Mouse (Mus musculus): ENCODE measurements around the gene Ap4e1. TPM values are rescaled to one million over a fixed set of nuclear protein-coding genes. Genes with fewer than 3 reads are reported as not detected.

Gene Ap4e1
- total RNA-seq (2021) = 10 to 100 TPM; 11.9 to 12.4 TPM
- long read RNA-seq, experiment 1, partial matches to known transcripts = 1 of 3 reads
- long read RNA-seq, experiment 1, other reads (novel, unspliced or antisense) = 2 of 3 reads
- long read RNA-seq, experiment 2, partial matches to known transcripts = 0 of 2 reads
- long read RNA-seq, experiment 2, other reads (novel, unspliced or antisense) = 2 of 2 reads

DNA sequence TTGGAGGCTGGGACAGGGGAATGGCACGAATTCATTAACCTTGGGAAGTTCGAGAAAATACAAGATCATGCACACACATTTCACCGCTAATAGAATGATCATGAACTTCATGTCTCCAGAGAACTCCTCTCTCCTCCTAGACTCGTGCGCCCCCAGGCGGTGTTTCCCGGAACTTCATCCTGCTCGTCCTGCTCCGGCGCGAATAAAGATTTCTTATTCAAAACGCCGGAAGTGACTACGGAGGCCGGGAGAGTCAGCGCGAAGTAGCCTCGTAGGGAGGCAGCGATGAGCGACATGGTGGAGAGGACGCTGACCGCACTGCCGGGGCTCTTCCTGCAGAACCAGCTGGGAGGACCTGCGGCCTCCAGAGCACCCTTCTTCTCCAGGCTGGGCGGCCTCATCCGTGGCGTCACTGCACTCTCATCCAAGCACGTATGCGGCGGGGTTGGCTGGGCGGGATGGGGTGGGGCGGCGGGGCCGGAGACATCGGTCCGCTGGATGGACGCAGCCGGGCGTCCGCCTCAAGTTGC is at the start of gene Ap4e1:
TSS of gene Ap4e1 (plus strand) at position 249 of the 530 bp plus-strand sequence.
- intact Hi-C loops (cut with DNase I) = loop anchor here (5.0 to 10.0 kb wide), 2 partner anchors 131 to 174 kb away; partner anchors contain the start of gene Trpm7

DNA sequence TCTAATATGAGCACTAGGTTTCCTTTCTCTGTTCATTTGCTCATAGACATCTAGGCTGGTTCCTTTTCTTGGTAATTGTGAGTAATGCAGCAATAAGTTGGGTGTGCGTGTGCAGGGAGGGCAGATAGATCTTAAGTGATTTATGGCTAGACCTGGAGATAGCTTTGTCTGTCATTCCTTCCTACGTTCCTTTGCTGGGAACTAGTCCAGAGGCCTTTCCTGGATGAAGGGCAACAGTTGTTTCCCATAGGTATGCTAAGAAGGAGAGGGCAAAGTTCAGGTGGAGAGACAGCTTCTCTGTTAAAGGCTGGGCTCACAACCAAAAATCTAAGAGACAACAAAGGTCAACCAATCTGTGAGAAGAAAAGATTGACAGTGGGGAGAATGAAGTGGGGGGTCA is 46.8 kb upstream of the Ap4e1 start:
- intact Hi-C loops (cut with DNase I) = no loop called here
- no peak for DNase-seq (ENCODE audit: low spot score in 2 of 2)

More for the DNA sequence above, at the start of gene Ap4e1:
- peak; percentile 91 to 97 for DNase-seq (ENCODE audit: low spot score in 2 of 2)

DNA sequence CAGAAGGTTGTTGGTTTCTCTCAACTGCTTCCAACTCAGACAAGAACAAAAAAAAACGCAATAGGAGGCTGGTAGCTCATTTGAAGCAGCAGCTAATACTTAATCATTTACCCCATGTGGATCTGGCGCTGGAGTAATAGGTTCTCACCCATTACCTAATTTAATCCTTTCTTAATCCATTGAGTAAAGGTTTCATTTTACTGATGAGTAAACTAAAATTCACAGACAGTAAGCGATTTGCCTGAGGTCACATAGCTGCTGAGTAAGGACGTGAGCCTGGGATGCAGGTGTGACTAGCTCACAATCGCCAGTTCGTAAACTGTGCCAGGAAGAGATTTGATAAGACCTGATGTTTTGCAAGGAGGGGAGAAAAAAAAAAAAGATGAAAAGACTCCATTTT is 31.1 kb upstream of the Ap4e1 start:
- DNase-seq (ENCODE audit: low spot score in 2 of 2) = no peak
- intact Hi-C loops (cut with DNase I) = no loop called here

DNA sequence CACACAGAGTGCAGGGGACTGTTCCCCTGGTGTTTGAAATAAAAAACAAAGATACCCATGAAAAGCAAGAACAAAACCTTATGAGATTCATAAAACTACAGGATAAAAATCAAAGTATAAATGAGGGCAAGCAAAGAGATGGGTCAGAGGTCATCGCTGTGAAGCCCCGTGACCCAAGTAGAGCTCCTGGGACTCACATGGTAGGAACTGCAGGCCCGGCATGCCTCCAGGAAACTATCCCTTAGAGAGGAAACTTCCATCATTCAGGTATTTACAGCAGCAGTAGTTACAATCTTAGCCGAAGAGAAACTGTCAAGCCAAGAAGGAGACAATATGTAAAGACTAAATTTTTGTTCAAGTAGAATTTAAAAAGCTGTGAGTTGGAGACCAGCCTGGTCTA is 25.3 kb upstream of the Ap4e1 start:
- DNase-seq (ENCODE audit: low spot score in 2 of 2) = no peak

DNA sequence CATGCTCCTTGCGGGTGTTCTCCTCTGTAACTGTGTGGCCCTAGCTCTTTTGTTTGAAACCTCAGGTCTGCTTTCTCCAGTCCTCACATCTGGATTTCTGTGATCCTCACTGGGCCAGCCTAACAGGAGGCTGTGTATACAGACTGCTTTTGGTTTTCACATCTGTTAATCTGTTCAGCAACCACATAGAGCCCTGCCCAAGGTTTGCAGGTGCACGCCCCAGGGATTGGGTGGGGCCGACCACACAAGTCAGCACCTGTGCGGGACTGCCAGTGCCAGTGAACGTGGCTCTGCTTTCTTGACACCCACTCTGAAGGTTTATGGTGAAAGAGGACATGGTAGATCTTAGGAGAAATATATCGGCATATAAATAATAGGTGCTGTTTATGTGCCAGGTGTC is 18.6 kb upstream of the Ap4e1 start:
- no peak for DNase-seq (ENCODE audit: low spot score in 2 of 2)
- intact Hi-C loops (cut with DNase I) = no loop called here

More for the DNA sequence above, 25.3 kb upstream of the Ap4e1 start:
- intact Hi-C loops (cut with DNase I) = no loop called here

DNA sequence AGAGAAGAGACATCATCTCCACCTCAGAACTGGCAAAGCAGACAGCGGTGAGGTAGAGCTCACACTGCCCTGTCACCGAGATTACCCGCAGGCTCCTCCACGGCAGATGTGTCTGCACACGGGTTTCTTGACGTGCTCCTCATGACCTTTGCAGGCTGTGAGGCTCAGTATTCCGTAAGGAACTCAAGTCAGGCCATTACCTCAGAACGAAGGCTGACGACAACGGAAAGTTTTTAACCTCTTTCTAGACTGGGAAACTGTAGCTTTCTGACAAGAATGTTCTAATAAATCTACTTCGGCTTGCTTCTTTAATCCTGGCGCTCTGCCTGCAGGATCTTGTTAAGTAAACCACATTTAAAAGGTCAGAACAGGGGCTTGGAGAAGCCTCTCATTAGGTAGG is 15.8 kb upstream of the Ap4e1 start:
- intact Hi-C loops (cut with DNase I) = no loop called here
- no peak for DNase-seq (ENCODE audit: low spot score in 2 of 2)

DNA sequence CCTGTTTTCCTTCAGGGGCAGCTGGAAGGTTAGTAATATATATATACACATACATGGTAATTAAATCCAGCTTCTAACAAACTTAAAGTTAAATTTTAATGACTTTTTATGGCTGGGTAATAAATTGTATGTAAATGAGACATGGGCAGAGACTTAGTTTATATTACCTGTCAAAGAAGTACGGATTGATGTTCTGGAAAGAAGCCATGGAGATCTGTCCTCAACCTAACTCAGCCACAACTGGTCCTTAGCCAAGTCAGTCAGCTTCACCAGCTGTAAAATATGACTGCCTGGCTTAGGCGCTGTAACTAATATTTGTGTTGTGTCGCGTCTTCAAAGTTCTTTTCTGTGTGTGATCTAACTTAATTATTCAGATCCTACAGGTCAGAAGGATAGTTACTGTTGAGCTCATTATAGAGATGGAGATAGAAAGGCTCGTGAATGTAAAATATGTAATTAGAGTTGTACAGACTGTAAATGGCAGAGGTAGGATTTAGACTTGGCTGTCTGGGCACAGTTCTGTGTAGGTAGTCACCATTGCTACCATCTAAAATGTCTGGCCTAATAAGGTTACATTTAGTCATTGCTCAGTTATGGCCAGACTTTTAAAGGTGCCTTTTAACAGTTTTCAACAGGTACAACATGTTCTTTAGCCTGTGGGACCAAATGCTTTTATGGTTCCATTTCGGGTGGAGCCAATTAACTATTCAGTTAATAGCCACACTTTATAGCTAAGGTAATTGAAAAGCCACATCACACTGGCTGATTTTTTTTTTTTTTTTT is 13.9 kb upstream of the Ap4e1 start:
- intact Hi-C loops (cut with DNase I) = no loop called here
- DNase-seq (ENCODE audit: low spot score in 2 of 2) = no peak

DNA sequence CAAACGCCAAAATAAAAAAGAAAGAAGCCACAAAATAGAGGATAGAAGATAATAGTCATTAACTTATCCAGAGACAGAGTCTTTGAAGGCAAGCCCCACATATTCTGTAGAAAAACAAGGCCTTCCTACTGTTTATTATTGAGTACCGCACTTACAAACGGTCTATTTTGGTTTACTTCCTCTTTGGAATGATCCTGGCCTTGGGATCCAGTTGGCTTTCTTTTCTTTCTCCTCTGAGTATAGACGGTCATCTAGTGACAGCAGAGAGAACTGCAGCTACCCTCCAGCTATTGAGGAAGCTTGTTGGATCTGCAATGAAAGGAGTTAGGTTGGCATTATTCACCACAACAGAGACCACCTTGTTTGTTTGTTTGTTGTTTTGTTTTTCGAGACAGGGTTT is 11.8 kb upstream of the Ap4e1 start:
- intact Hi-C loops (cut with DNase I) = loop anchor here (2.0 kb wide), 1 partner anchor 64 kb away; the partner anchor contains the start of gene Sppl2a
- DNase-seq (ENCODE audit: low spot score in 2 of 2) = peak; percentile 65 to 70

DNA sequence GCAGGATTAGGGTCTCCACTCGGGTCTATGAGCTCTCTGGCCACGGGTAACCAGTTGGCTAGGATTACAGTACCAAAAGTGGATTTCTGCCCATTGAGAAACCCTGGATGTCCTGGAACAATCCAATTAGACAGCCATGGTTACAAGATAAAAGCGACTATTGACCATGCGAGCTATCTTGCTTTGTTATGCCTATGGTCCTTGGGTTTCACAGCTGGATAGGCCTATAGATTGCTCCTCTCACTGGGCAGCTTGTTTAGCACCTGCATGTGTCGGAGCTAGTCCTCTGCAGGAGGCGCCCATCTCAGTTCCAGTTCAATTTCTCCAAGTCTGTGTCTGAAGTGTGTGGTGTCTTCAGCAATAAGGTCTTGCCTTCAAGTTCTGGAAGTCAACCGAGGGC is 10.3 kb upstream of the Ap4e1 start:
- intact Hi-C loops (cut with DNase I) = no loop called here
- no peak for DNase-seq (ENCODE audit: low spot score in 2 of 2)

DNA sequence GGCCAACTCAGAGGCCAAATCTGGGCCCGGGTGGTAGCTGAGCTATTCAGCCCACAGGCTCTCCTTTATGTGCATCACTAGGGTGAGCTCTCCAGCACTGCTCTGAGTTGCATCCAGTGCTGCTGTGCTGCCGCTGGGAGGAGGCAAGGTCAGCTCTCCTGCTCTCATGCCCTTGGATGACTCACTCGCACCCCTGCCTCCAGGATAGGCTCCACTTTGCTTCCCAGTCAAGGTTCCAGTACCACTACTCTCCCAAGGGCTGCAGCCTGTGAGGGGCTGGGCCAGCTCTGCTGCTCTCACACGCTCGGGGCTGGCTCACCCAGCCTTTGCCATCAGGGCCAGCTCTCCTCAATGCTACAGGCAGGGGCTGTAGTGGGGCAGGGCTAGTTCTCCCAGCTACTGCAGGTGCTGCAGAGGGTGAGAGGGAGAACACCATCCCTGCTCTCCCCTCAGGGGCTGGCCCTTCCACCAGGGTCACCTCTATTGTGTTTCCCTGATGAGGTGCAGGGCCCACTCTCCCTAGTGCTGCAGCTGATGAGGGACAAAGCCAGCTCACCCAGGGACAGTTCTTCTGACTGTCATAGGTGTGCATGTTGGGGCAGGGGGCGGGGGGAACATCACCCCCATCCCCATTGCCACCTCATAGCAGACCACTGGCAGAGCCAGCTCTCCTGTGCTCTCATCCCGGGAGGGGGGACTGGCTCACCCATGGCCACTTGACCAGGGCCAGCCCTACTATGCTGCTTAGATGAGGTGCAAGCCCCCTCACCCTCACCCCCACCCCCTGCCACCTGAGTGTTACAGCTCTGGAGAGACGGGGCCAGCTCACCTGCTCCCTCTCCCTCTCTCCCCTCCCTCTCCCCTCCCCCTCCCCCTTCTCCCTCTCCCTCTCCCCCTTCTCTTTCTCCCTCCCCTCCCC is 7.9 kb upstream of the Ap4e1 start:
- intact Hi-C loops (cut with DNase I) = loop anchor here (10.0 kb wide), 1 partner anchor 166 kb away; no protein-coding TSS in a partner anchor
- DNase-seq (ENCODE audit: low spot score in 2 of 2) = no peak

DNA sequence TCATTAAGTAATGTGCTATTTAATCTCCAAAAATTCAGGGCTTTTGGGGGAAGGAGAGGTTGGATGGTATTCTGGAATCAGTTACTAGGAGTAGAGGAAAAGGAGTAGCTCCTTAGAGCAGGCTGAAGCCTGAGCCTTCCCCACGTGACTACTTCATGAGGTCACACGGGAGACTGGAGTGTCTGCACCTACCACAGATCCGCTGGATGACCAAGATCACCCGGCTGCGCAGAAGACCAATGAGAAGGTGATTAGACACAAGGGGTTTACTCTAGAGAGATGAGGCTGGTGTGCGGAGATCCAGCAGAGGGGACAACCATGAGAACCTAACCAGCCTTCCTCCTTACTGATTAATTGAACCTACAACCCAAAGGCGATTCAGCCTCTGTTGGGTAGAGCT is 4.5 kb upstream of the Ap4e1 start:
- DNase-seq (ENCODE audit: low spot score in 2 of 2) = no peak
- intact Hi-C loops (cut with DNase I) = loop anchor here (10.0 kb wide), 1 partner anchor 169 kb away; no protein-coding TSS in a partner anchor

DNA sequence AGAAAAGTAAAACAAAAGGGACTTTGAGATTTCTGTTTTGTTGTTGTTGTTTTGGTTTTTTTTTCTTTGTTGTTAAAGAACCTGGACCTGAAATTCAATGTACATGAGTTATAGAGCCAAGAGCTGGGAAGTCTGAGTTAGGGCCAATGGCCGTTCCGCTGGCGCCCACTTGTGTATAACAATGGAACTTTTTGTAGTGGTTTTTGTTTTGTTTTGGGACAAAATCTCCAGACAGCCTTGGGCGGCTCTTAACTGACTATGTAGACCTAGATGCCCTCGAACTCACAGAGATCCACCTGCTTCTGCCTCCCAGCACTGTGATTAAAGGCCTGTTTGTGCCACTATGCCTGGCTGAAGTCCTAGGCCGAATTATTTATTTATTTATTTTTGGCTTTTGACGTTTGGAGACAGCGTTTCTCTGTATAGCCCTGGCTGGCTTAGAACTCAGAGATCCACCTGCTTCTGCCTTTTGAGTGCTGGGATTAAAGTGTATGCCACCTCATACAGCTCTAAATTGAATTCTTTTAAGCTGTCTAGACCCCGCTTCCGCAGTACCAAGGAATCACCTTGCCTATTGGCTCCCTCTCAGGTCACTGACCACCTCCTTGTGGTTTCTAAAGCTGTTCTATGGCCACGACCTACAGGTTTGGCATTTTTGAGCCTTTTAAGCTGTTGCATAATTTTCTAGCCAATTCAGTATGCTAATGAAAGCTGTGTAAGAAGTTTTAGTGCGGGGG is 1.7 kb upstream of the Ap4e1 start:
- intact Hi-C loops (cut with DNase I) = loop anchor here (5.0 to 10.0 kb wide), 2 partner anchors 130 to 172 kb away; partner anchors contain the start of gene Trpm7
- peak; percentile 36 to 46 for DNase-seq (ENCODE audit: low spot score in 2 of 2)

DNA sequence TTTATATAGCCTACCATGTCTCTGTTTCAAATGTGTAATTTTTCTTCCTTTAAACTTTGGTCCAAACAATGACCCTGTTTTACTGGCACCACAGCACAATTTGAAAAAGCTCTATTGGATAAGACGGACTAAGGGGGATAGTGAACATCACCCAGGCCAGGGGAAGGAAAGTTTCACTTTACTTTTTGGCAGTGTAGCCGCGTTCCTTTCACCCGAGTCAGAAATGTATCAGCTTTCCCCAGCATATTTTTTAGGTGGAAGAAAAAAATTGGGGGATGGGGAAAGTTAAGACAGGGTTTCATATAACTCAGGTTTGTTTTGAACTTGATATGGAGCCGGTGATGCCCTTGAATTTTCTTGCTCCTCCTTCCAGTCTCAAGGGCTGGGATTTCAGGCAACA is 1.0 kb upstream of the Ap4e1 start:
- intact Hi-C loops (cut with DNase I) = loop anchor here (5.0 to 10.0 kb wide), 2 partner anchors 130 to 173 kb away; partner anchors contain the start of gene Trpm7
- no peak for DNase-seq (ENCODE audit: low spot score in 2 of 2)

DNA sequence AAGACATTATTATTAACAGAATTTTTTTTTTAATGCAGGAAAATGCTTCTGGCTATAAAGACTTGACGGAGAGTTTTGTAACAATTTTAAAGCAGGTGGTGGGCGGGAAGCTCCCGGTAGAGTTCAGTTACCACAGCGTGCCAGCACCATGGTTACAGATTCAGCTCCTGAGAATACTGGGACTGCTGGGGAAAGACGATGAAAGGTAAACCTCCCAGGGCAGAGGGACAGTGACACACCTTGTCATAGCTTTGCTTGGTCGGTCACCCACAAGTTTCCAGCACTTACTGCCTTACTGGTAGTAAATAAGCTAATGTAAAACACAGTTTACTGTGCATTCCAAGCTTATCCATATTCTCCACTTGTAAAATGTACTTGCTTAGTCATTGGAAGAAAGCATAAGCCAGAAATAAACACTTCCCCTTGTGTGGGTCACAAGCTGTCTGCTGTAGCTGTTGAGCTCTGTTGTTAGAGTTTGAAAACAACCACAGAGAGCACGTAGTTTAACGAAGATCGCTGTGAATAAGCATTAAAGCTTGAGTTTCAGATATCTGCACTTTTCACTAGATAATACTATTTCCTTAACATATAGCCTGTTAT is 26.6 kb downstream of the Ap4e1 start:
- intact Hi-C loops (cut with DNase I) = no loop called here
- DNase-seq (ENCODE audit: low spot score in 2 of 2) = peak; percentile 65 to 68

DNA sequence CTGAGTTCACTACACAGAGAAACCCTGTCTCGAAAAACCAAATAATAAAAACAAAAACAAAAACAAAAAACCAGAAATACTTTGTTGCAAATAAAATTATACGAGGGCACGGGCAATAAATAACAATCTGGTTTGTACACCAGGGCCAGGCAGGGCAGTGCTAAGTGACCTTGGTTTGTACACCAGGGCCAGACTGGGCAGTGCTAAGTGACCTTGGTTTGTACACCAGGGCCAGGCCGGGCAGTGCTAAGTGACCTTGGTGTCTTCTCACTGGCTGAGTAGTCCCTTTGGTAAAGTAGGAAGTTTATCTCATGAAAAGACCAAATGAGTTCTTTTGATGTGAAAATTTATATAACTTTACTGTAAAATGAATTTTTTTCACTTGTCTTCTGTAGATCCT is 28.8 kb downstream of the Ap4e1 start:
- intact Hi-C loops (cut with DNase I) = no loop called here
- DNase-seq (ENCODE audit: low spot score in 2 of 2) = no peak

DNA sequence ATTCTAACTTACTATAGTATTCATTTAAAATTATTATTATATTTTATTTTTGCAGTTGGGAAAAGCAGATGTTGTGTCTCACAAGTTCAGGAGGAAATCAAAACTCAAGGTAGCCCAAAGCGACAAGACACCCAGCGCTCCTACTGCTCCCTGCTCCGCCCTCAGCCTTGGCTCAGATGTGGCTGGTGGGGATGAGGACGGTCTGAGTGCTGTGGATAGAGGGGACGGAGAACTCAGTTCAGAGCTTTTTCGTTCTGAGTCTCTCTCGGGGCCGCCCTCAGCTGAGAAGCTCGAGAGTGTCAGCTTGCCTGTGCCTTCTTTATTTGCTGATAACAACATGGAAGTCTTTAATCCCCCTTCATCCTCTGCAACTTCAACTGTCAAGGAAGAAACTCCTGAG is 53.0 kb downstream of the Ap4e1 start:
- intact Hi-C loops (cut with DNase I) = no loop called here

DNA sequence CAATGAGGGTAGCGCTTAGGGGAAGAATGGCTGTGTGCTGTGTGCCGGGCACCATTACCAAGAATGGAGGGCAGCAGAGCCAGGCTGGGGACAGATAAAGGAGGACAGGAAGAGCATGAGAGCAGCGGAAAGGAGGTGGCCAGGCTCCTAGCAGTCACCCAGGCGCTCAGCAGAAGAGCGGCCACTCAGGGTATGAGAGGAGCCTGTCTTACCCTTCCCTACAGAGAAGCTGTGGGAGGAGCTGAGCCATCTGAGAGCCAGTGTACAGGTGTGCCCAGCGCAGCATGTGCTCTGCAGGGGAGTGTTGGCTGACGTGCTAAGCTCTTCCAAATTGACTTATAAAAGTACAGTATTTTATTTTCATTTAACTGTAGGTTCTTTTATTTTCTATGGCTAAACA is 60.3 kb downstream of the Ap4e1 start:
- intact Hi-C loops (cut with DNase I) = no loop called here
- DNase-seq (ENCODE audit: low spot score in 2 of 2) = no peak

More for the DNA sequence above, 53.0 kb downstream of the Ap4e1 start:
- no peak for DNase-seq (ENCODE audit: low spot score in 2 of 2)

DNA sequence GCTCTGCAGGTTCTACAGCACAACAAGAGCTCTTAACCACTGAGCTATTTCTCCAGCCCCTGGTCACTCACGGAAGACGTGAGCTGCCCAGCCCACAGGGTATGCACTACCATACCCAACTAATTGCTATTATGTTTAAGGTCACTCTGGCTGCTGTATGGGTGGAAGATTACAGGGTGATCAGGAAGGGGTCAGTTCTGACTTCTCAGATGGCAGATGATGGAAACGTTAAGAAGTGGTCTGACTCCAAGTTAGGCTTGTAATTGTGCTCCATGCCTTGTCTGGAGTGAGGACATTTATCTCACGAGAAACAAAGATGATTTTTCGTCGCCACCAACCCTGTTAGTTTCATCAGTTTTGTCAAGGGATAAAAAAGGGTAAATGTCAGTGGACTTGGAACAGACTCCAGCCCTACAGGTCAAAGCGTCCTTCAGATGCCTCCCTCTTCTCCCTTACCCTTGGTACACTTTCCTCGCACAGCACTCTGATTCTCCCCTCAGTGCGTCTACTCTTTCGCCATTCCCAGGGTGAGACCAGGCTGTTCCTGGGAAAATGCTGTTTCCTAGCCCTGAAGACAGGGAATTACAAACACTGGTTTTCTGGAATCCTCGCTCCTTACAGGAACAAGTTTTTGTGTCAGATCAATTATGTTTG is 61.4 kb downstream of the Ap4e1 start:
- intact Hi-C loops (cut with DNase I) = loop anchor here (5.0 kb wide), 1 partner anchor 137 kb away; the partner anchor contains the start of genes 1810024B03Rik and Snrnp200

More for the DNA sequence above, 61.4 kb downstream of the Ap4e1 start:
- DNase-seq (ENCODE audit: low spot score in 2 of 2) = no peak

Data from left cerebral cortex, postnatal 14 days (tissue).